Mouse (Mus musculus) stomach, embryonic 15.5 days (tissue): ENCODE measurements at regions not wholly inside any gene's neighbourhood (a gene's known extent, or its start where the extent isn't known, plus 50 kb on each side); places are given as distances from the start of the nearest gene placed in this dataset.

Experiments used
- ATAC-seq: fragments of 200-750 bp; cut with Nextera tagmentation; 2 replicates; pipeline ENCODE4 v1.8.0; 2017; ENCODE audit warnings: low read depth, moderate number of reproducible peaks, moderate TSS enrichment; ENCODE audit not compliant: insufficient read depth, low FRiP score
- H3K27ac ChIP-seq: fragments of 300-500 bp; sonication (generic); 2 replicates; pipeline ENCODE4 v1.5.1; 2015; ENCODE audit warnings: mild to moderate bottlenecking, inconsistent platforms
- H3K27me3 ChIP-seq: fragments of 300-500 bp; sonication (generic); replicated peaks from 2 replicates; pipeline ENCODE4 v1.6.1; 2015; ENCODE audit warnings: inconsistent platforms
- H3K36me3 ChIP-seq: fragments of 300-500 bp; sonication (generic); 2 replicates; pipeline ENCODE4 v1.6.1; 2015; ENCODE audit warnings: inconsistent platforms
- H3K4me1 ChIP-seq: fragments of 300-500 bp; sonication (generic); 2 replicates; pipeline ENCODE4 v1.6.1; 2015; ENCODE audit warnings: inconsistent platforms
- H3K4me2 ChIP-seq: fragments of 300-500 bp; sonication (generic); 2 replicates; pipeline ENCODE4 v1.6.1; 2015; ENCODE audit warnings: mild to moderate bottlenecking, inconsistent platforms
- H3K4me3 ChIP-seq: fragments of 300-500 bp; sonication (generic); replicated peaks from 2 replicates; pipeline ENCODE4 v1.5.1; 2015; ENCODE audit warnings: inconsistent platforms
- H3K9ac ChIP-seq: fragments of 300-500 bp; sonication (generic); 2 replicates; pipeline ENCODE4 v1.6.1; 2015; ENCODE audit warnings: inconsistent platforms
- H3K9me3 ChIP-seq: fragments of 300-500 bp; sonication (generic); 2 replicates; pipeline ENCODE4 v1.6.1; 2016; ENCODE audit warnings: inconsistent platforms
- WGBS: fragments of 180-500 bp; shearing (Covaris S2); methylation state at CpG from one replicate; pipeline ENCODE4 v1.1.7; 2015; 5-methylcytosine and 5-hydroxymethylcytosine counted together

DNA sequence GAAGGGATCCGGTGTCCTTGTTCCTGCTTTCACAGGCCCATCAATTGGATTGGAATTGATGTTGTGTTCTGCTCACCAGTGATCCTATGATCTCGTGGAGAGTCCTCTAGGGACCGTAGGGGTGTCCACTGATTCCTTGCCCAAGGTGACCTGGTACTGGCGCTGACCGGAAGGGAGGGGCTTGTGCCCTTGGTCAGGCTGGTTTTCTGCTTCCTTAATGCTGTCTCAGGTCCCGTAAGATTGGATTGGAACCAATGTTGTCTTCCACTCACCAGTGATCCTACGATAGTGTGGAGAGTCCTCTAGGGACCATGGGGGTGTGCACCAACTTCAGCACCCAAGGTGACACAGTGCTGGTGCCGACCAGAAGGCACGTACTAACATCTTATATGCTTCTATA lies 324.9 kb upstream of the Ptchd4 start:
- Histone ChIP-seq H3K4me2 (no peak overlapping the region), H3K4me3 (no peak overlapping the region), H3K9me3 (no peaks in the 10 kb centered on the region), H3K9ac (no peak overlapping the region), H3K27me3 (no peaks in the 10 kb centered on the region), H3K36me3 (no peaks in the 10 kb centered on the region), H3K27ac (no peak overlapping the region), H3K4me1 (no peaks in the 10 kb centered on the region)
- ATAC-seq = no peak
- 89% methylated on average over 9 of the region's 9 CpGs for WGBS

DNA sequence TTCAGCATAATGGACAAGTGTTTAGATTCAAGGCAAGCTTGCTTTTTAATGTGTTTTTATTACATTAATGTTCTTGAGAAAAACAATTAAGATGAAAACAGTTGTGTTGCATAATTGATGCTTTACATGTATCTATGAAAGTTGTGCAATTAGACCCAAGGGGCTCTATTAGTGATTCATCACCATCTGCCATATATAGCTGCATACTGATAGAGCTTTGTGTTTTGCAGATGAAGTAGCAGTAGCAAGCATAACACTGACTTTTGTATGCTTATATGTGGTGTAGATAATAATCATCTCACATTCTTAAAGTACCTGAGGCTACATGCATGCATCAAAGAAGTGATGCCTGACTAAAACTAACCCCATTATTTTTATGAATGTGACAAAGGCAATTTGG lies 307.3 kb upstream of the Ptchd4 start:
- no peak for ATAC-seq
- Histone ChIP-seq H3K4me3 (no peak overlapping the region), H3K27me3 (no peaks in the 10 kb centered on the region), H3K36me3 (no peaks in the 10 kb centered on the region), H3K9me3 (no peaks in the 10 kb centered on the region), H3K4me1 (no peaks in the 10 kb centered on the region), H3K9ac (no peak overlapping the region), H3K4me2 (no peak overlapping the region), H3K27ac (no peak overlapping the region)

DNA sequence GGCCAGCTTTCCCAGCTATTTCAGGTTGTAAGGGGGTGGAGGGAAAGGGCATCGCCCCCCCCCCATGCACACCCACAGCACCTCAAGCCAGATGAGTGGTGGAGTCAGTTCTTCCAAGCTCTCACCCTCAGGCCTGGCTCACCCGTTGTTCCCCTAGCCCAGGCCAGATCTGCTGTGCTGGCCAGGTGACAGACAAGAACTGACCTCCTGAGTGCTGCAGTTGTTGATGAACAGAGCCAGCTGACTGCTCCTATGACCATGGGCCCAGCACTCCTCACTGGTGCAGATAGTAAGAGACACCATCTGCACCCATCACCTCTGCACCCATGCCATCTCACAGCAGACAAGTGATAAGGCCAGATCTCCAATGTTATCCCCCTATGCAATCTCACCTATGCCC lies 291.5 kb upstream of the Ptchd4 start:
- Histone ChIP-seq H3K36me3 (no peaks in the 10 kb centered on the region), H3K9me3 (no peaks in the 10 kb centered on the region), H3K4me2 (no peak overlapping the region), H3K27ac (no peak overlapping the region), H3K4me1 (no peaks in the 10 kb centered on the region), H3K4me3 (no peak overlapping the region), H3K27me3 (no peaks in the 10 kb centered on the region), H3K9ac (no peak overlapping the region)
- 85% methylated on average over 2 of the region's 2 CpGs for WGBS
- ATAC-seq = no peak

DNA sequence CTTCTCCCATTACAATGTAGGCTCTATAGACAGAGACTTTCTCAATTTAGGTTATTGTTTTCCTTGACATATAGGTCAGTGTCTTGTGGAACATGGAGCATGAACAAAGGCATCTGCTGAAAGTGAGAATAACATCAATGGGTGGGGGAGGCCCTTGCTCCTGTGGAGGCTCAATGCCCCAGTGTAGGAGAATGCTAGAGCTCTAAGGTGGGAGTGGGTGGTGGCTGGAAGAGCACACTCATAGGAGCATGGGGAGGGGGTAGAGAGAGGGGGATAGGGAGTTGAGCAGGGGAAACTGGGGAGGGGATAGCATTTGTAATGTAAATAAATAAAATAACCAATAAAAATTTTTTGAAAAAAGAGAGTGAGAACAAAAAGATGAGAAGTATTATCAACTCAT lies 288.5 kb upstream of the Ptchd4 start:
- Histone ChIP-seq H3K9me3 (no peaks in the 10 kb centered on the region), H3K4me1 (no peaks in the 10 kb centered on the region), H3K4me2 (no peak overlapping the region), H3K27ac (no peak overlapping the region), H3K9ac (no peak overlapping the region), H3K27me3 (no peaks in the 10 kb centered on the region), H3K36me3 (no peaks in the 10 kb centered on the region), H3K4me3 (no peak overlapping the region)
- no peak for ATAC-seq

DNA sequence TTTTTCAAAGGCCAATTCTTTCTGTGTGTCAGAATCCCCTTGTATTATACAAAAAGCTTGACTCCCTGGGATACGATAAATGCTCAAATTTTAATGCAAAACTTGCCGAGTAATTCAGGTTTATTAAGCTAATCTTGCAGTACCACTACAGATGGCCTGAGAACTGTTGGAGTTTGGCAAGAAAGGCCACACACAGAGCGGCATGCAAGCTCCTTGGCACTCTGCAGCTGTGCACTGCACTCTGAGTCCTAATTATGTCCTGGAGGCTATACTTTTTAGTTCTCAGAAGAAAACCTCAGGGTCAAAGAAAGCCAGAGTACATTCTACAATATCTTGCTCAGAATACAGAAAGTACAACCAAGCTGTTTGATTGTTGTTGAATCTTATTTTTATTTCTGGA lies 286.3 kb upstream of the Ptchd4 start:
- H3K9me3 ChIP-seq = no peaks in the 10 kb centered on the region
- no peak overlapping the region for H3K9ac ChIP-seq
- H3K27me3 ChIP-seq = no peaks in the 10 kb centered on the region
- no peaks in the 10 kb centered on the region for H3K4me1 ChIP-seq
- no peaks in the 10 kb centered on the region for H3K36me3 ChIP-seq
- no peak for ATAC-seq
- no peak overlapping the region for H3K4me2 ChIP-seq
- 72% methylated on average over 3 of the region's 3 CpGs for WGBS
- no peak overlapping the region for H3K27ac ChIP-seq
- no peak overlapping the region for H3K4me3 ChIP-seq

DNA sequence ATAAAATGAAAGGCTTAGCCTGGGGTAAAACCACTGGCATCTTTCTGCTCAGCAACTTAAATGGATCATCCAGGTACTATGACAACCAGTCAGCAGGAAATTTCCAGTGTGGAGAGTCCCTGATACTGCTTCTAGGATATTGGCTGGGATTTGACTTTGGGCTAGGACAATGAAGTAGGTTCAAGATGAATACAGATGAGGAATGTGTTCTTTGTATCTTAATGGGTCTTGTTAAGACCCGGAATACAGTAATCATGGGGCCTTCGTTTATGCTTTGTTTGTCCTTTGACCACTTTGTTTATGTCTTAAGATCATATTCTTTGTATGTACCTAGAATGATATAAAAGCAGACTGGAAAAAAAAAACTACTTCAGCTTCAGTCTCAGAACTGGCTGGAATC lies 278.7 kb upstream of the Ptchd4 start:
- no peak overlapping the region for H3K9ac ChIP-seq

DNA sequence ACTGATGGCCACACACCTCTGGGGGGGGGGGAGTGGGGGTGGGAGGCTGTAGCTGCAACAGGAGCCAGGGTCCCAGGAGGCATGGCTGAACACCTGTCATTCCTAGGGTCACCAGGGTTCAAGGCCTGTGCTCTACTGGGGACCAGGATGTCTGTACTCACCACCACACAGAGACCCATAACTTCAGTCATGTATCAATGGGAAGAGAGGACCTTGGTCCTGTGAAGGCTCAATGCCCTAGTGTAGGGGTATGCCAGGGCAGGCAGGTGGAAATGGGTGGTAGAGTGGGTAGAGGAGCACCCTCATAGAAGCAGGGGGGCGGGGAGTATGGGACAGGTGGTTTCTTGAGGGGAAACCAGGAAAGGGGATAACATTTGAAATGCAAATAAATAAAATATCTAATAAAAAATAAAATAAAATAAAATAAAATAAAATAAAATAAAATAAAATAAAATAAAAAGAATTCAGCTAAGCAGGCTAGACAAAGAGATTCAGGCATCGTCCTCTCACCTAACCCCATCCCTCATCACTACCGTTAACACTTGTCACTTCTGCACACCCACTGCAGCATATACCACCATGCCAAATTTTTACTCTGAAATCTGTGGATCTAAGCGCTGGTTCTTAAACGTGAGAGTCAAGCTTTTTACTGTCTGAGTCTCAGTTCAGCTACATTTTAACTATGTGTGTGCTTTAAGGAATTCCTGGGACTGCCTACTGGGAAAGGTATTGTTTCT lies 265.8 kb upstream of the Ptchd4 start:
- H3K4me1 ChIP-seq = no peaks in the 10 kb centered on the region
- no peak overlapping the region for H3K4me2 ChIP-seq
- H3K36me3 ChIP-seq = no peaks in the 10 kb centered on the region
- WGBS = 74% methylated on average over 5 of the region's 5 CpGs
- no peak overlapping the region for H3K27ac ChIP-seq
- H3K27me3 ChIP-seq = no peaks in the 10 kb centered on the region
- no peaks in the 10 kb centered on the region for H3K9me3 ChIP-seq
- no peak overlapping the region for H3K4me3 ChIP-seq
- no peak overlapping the region for H3K9ac ChIP-seq
- ATAC-seq = no peak

More for the DNA sequence above, 278.7 kb upstream of the Ptchd4 start:
- no peaks in the 10 kb centered on the region for H3K36me3 ChIP-seq
- no peaks in the 10 kb centered on the region for H3K27me3 ChIP-seq
- no peak for ATAC-seq
- H3K4me1 ChIP-seq = no peaks in the 10 kb centered on the region
- no peak overlapping the region for H3K4me2 ChIP-seq
- no peaks in the 10 kb centered on the region for H3K9me3 ChIP-seq
- WGBS = 75% methylated on average over 2 of the region's 2 CpGs
- no peak overlapping the region for H3K4me3 ChIP-seq
- no peak overlapping the region for H3K27ac ChIP-seq

DNA sequence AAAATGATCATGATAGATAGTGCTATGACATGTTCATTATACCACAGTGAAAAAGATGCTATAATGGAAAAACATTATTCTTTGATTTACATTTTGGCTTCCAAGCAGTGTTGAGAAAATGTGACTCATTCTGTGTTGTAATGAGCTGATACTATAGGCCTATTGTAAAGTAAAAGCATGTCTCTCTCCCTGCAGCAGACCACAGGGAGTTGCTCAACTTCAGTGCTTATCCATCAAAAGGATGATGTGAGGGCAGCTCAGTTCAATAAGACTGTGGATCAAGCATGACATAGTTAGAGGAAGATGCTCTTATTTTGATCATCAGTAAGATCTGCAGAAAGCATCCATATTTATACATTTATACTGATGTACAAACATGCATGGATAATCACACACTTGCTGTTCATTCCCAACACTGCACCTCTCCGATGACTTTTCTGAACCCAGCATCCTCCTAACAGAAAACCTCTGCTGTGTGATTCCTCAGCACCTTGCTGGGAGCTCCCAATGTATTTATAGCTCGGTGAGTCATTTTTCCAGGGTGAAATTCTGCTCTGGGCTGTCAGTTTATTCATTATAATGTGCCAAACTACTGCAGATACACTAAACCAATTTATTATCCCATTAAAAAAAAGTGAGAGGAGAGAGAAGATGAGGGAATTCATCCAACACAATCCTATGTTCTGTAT lies 224.8 kb upstream of the Ptchd4 start:
- Histone ChIP-seq H3K9ac (no peak overlapping the region), H3K9me3 (no peaks in the 10 kb centered on the region), H3K4me2 (no peak overlapping the region), H3K4me1 (no peaks in the 10 kb centered on the region), H3K27me3 (no peaks in the 10 kb centered on the region), H3K27ac (no peak overlapping the region), H3K36me3 (no peaks in the 10 kb centered on the region), H3K4me3 (no peak overlapping the region)
- ATAC-seq = no peak
- 74% methylated on average over 2 of the region's 2 CpGs for WGBS

DNA sequence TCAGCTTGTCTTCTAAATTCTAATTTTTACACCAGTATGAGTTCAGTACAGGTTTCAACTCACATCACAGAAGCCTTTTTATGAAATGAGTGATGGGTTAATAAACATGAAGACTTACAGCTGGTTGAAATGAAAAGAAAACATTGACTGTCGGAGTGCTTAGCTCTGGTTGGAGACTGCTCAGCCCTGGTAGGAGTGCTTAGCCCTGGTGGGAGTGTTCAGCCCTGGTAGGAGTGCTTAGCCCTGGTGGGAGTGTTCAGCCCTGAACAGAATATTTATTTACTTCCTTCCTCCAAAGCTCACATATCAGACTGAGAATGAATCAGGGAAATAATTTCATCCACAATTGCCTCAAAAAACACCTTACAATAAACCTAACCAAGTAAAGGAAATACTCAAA lies 202.1 kb upstream of the Ptchd4 start:
- Histone ChIP-seq H3K9me3 (no peaks in the 10 kb centered on the region), H3K36me3 (no peaks in the 10 kb centered on the region), H3K27ac (no peak overlapping the region), H3K9ac (no peak overlapping the region), H3K4me2 (no peak overlapping the region), H3K4me3 (no peak overlapping the region), H3K27me3 (no peaks in the 10 kb centered on the region), H3K4me1 (no peaks in the 10 kb centered on the region)
- ATAC-seq = no peak
- WGBS = 31% methylated on average over 1 of the region's 1 CpGs

DNA sequence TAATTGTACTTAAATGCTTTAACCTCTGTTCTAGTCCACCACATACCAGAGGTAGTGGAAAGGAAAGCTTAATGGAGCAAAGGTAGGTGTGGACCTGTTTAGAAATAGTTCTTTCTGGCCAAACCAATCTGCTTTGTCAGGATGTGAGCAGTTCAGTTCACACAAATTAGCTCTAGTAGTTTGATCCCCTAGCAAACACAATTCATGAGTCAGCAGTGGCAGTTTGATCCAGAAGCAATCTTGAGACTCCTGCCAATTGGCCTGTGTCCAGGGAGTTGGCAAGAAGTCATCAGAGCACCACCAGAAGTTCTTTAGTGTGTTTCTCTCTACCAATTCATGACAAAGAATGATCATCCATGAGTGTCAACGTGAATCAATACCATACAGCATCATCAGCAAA lies 195.0 kb upstream of the Ptchd4 start:
- no peak overlapping the region for H3K4me3 ChIP-seq
- no peak overlapping the region for H3K27ac ChIP-seq
- no peak overlapping the region for H3K9ac ChIP-seq
- no peaks in the 10 kb centered on the region for H3K4me1 ChIP-seq
- no peaks in the 10 kb centered on the region for H3K9me3 ChIP-seq
- no peak for ATAC-seq
- H3K27me3 ChIP-seq = no peaks in the 10 kb centered on the region
- no peak overlapping the region for H3K4me2 ChIP-seq
- 85% methylated on average over 1 of the region's 1 CpGs for WGBS
- no peaks in the 10 kb centered on the region for H3K36me3 ChIP-seq

DNA sequence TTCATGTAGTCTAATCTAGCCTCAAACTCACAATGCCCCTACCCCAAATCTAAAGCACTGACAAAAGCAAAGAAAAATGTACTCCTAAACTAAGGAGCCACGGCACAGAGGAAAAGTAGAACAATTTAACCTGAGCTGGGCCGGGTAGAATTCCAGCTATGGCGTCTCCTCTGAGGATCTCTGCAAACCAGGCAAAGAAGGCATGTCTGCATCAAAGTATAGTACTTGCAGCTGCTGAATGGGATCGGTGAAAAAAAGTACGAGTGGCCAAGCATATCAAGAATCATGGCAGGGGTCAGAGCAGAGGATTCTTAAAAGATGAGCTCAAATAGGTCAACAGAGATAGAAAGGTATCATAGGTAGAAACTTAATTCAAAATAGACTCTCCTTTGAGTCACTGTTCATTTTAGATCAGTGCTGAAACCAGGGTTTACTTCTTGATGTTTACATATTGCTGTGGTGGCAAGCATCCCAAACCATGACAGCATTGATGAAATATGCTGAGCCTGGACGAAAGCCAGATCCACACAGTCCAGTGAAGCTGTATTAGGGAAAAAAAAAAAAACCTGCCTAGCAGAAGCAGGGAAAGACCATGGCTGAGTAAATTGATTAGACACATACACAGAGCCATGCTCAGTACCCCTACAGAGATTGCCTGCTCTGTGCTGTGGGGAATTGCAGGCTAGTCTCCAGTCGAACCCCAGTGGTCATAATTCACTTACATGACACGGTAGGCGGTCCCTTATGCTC lies 189.1 kb upstream of the Ptchd4 start:
- Histone ChIP-seq H3K27ac (no peak overlapping the region), H3K36me3 (no peaks in the 10 kb centered on the region), H3K4me3 (no peak overlapping the region), H3K9ac (no peak overlapping the region), H3K4me2 (no peak overlapping the region), H3K4me1 (no peaks in the 10 kb centered on the region), H3K9me3 (no peaks in the 10 kb centered on the region), H3K27me3 (no peaks in the 10 kb centered on the region)
- 25% methylated on average over 9 of the region's 9 CpGs for WGBS
- ATAC-seq = peak; percentile 70; the same call in 1 of the 2 replicates

DNA sequence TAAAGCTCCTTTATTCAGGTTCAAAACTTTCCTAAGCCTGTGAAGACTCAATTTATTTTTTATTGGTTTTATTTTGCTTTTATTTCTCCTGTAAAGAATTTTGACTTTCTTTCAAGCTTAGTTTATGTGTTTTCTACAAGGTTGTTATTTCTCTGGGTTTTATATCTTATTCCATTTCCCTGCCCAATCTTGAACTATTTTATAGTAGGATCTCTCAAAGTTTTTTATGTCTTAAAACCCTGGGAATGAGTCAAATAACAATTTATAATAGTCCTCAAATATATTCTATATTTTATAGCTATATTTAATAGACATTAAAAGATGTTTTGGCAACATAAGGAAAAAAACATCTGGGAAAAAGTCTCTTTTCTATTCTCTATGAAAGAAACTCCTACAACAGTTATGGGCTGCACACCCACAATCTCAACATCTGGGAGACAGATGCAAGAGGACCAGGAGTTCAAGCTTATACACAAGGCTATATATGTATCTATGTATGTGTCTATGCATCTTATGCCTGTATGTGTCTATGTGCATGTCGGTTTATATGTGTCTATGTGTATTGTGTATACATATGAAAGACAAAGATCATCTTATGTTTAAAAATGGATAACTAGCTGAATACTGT lies 146.2 kb upstream of the Ptchd4 start:
- 85% methylated on average over 1 of the region's 1 CpGs for WGBS
- H3K4me2 ChIP-seq = no peak overlapping the region

More for the DNA sequence above, 146.2 kb upstream of the Ptchd4 start:
- Histone ChIP-seq H3K4me1 (no peaks in the 10 kb centered on the region), H3K27me3 (no peaks in the 10 kb centered on the region), H3K9me3 (no peaks in the 10 kb centered on the region), H3K36me3 (no peaks in the 10 kb centered on the region), H3K9ac (no peak overlapping the region), H3K4me3 (no peak overlapping the region), H3K27ac (no peak overlapping the region)
- ATAC-seq = no peak
